Mouse (Mus musculus) thymus, adult 2 months (tissue): ENCODE measurements around the gene Zfp62.

Experiments
- CTCF ChIP-seq: fragments of 200-500 bp; IDR thresholded peaks from 2 replicates; pipeline ENCODE4 v1.5.1; 2012; ENCODE audit warnings: mild to moderate bottlenecking, control low read depth, low read length, moderate library complexity, borderline replicate concordance; ENCODE audit not compliant: control insufficient read depth, poor library complexity, insufficient read depth; ENCODE audit errors: extremely low read depth
- POLR2A ChIP-seq: fragments of 200-500 bp; IDR thresholded peaks from 2 replicates; pipeline ENCODE4 v1.6.1; 2012; ENCODE audit warnings: mild to moderate bottlenecking, low read length, control low read depth, moderate library complexity; ENCODE audit not compliant: control insufficient read depth, poor library complexity, insufficient read depth; ENCODE audit errors: extremely low read depth

GRCm38 (mm10) chr11:49186452-49186851, 16.6 kb upstream of the Zfp62 start:
- TF ChIP-seq POLR2A (no peak), CTCF (no peak)
